ENCODE assay signal across 28 mouse cellular contexts in the genomic region with DNA sequence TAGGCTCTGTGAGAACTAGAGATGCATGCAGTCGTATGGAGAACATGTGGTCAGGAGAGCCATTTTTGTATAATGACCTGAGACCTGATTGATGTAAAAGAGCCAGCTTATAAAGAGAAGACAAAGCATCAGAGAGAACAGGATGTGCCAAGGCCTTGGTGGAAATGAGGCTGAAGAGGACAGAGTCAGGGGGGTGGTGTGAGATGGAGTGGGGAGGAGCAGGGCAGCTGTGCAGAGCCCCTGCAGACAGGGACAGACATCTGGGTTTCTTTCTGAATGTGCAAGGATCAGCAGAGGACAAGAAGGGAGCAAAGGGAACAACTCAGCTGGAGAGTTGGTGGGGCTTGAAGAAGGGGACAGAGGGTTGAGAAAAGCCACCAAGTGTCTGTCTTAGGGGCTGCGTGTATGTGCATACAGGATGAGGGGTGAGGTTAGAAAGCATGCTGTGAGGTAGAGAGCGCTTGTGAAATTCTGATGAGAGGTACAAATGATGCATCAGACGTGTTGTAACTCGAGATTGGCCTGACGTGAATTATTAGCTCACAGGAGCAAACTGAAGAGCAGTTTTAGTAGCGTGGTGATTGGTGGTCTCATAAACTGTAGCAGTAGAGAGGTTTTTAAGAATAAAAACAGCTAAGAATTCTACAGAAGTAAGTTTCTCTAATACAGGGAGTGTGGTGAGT. TPM values are rescaled to one million over a fixed set of nuclear protein-coding genes. Genes with fewer than 3 reads are reported as not detected.
A peak's percentile ranks its signal among the peaks of the same experiment; 100 is the strongest.
DNase-seq lines count a peak whose midpoint lies in the region; ATAC-seq lines count a peak whose summit lies in the region.
"Had no signal": no experiment of that assay in that cellular context is flagged by ENCODE, and none has a peak within 500 bp of the region (broad histone marks: within the 10 kb centered on the region; RNA-seq: fewer than 3 reads in every experiment).

No protein-coding gene starts in this region.

- no peak overlapping the region for H3K4me2 ChIP-seq in embryonic facial prominence, embryonic 15.5 days (replicated peaks)
- peak overlapping the region; percentile 29 for H3K4me2 ChIP-seq in liver, embryonic 15.5 days
- H3K4me2 ChIP-seq in liver, embryonic 12.5 days: no peak overlapping the region
- H3K4me2 ChIP-seq: embryonic facial prominence, embryonic 13.5 days; forebrain, embryonic 12.5 days; midbrain, embryonic 13.5 days; neural tube, embryonic 13.5 days had no signal

- no peak for ATAC-seq in embryonic facial prominence, embryonic 15.5 days (ENCODE audit: insufficient number of reproducible peaks, low FRiP score, low TSS enrichment, low read depth)
- no peak for ATAC-seq in liver, embryonic 15.5 days (ENCODE audit: insufficient read depth)
- no peak for ATAC-seq in liver, embryonic 12.5 days
- ATAC-seq: forebrain, postnatal 0 days; hindbrain, embryonic 16.5 days; midbrain, embryonic 13.5 days had no signal

- no peaks in the 10 kb centered on the region for H3K9me3 ChIP-seq in embryonic facial prominence, embryonic 15.5 days (replicated peaks)
- no peaks in the 10 kb centered on the region for H3K9me3 ChIP-seq in embryonic facial prominence, embryonic 10.5 days
- H3K9me3 ChIP-seq in liver, embryonic 15.5 days (replicated peaks): no peaks in the 10 kb centered on the region
- H3K9me3 ChIP-seq in liver, embryonic 12.5 days (replicated peaks): no peaks in the 10 kb centered on the region
- H3K9me3 ChIP-seq: embryonic facial prominence, embryonic 13.5 days; forebrain, embryonic 12.5 days; hindbrain, embryonic 10.5 days; midbrain, embryonic 13.5 days; neural tube, embryonic 13.5 days had no signal

- H3K4me1 ChIP-seq in embryonic facial prominence, embryonic 15.5 days: peaks cover 12% of the 10 kb centered on the region
- H3K4me1 ChIP-seq in embryonic facial prominence, embryonic 10.5 days: peaks cover 11% of the 10 kb centered on the region
- peaks cover 40% of the 10 kb centered on the region for H3K4me1 ChIP-seq in liver, embryonic 15.5 days (replicated peaks)
- peaks cover 32% of the 10 kb centered on the region for H3K4me1 ChIP-seq in liver, embryonic 12.5 days
- H3K4me1 ChIP-seq: forebrain, embryonic 12.5 days; midbrain, embryonic 13.5 days had no signal

- peak overlapping the region; percentile 34; the same call in 1 of the 2 replicates for H3K27ac ChIP-seq in embryonic facial prominence, embryonic 15.5 days (replicated peaks)
- no peak overlapping the region for H3K27ac ChIP-seq in embryonic facial prominence, embryonic 10.5 days (replicated peaks)
- H3K27ac ChIP-seq in liver, embryonic 15.5 days (replicated peaks): 0 out of 2 replicates have a peak overlapping the region, but pooled peaks have one; percentile 20
- H3K27ac ChIP-seq in liver, embryonic 12.5 days: no peak overlapping the region
- H3K27ac ChIP-seq: embryonic facial prominence, embryonic 13.5 days; forebrain, embryonic 12.5 days; heart, adult 2 months; hindbrain, embryonic 10.5 days; macrophage; midbrain, embryonic 13.5 days; neural tube, embryonic 13.5 days had no signal

- H3K27me3 ChIP-seq in embryonic facial prominence, embryonic 15.5 days: no peaks in the 10 kb centered on the region
- H3K27me3 ChIP-seq in embryonic facial prominence, embryonic 10.5 days (replicated peaks; ENCODE audit: low read depth, poor library complexity, severe bottlenecking): no peaks in the 10 kb centered on the region
- H3K27me3 ChIP-seq in liver, embryonic 15.5 days: no peaks in the 10 kb centered on the region
- no peaks in the 10 kb centered on the region for H3K27me3 ChIP-seq in liver, embryonic 12.5 days (replicated peaks)
- H3K27me3 ChIP-seq: CH12.LX; embryonic facial prominence, embryonic 13.5 days; forebrain, embryonic 12.5 days; midbrain, embryonic 13.5 days; neural tube, embryonic 13.5 days had no signal

- no peak overlapping the region for H3K4me3 ChIP-seq in embryonic facial prominence, embryonic 15.5 days (replicated peaks)
- H3K4me3 ChIP-seq in embryonic facial prominence, embryonic 10.5 days: no peak overlapping the region
- H3K4me3 ChIP-seq in liver, embryonic 15.5 days (replicated peaks): no peak overlapping the region
- no peak overlapping the region for H3K4me3 ChIP-seq in liver, embryonic 12.5 days
- H3K4me3 ChIP-seq: embryonic facial prominence, embryonic 13.5 days; forebrain, embryonic 12.5 days; heart, adult 2 months; hindbrain, embryonic 10.5 days; midbrain, embryonic 13.5 days; neural tube, embryonic 13.5 days had no signal

- WGBS in embryonic facial prominence, embryonic 15.5 days: 51% methylated on average over 7 of the region's 7 CpGs
- 80% methylated on average over 7 of the region's 7 CpGs for WGBS in embryonic facial prominence, embryonic 10.5 days
- WGBS in liver, embryonic 15.5 days (ENCODE audit: insufficient replicate concordance): 61% methylated on average over 7 of the region's 7 CpGs
- 68% methylated on average over 7 of the region's 7 CpGs for WGBS in liver, embryonic 12.5 days (ENCODE audit: insufficient replicate concordance)

- DNase-seq in embryonic facial prominence, embryonic 10.5 days (ENCODE audit: low spot score): no peak
- peak; percentile 60 for DNase-seq in lung, postnatal 10 days
- no peak for DNase-seq in lung, postnatal 36 days
- peak; percentile 23 to 51 for DNase-seq in lung, postnatal 4 days
- no peak for DNase-seq in MN1 (ENCODE audit: low spot score)
- DNase-seq: adrenal gland, postnatal 14 days; cerebellum, adult 11-12 months; cerebellum, adult 9-11 months; embryo, embryonic 11 days; forebrain, postnatal 0 days; heart, adult 2 months; heart, postnatal 14 days; kidney, adult 2 months; kidney, postnatal 36 days; left cerebral cortex, postnatal 4 days; right cerebral cortex, postnatal 4 days; thymus, postnatal 4 days had no signal

- H3K9ac ChIP-seq in embryonic facial prominence, embryonic 15.5 days: no peak overlapping the region
- H3K9ac ChIP-seq in liver, embryonic 15.5 days: no peak overlapping the region
- H3K9ac ChIP-seq in liver, embryonic 12.5 days: no peak overlapping the region
- H3K9ac ChIP-seq: embryonic facial prominence, embryonic 13.5 days; forebrain, embryonic 12.5 days; forebrain, postnatal 0 days; midbrain, embryonic 13.5 days; neural tube, embryonic 13.5 days had no signal

- no peaks in the 10 kb centered on the region for H3K36me3 ChIP-seq in embryonic facial prominence, embryonic 15.5 days
- no peaks in the 10 kb centered on the region for H3K36me3 ChIP-seq in embryonic facial prominence, embryonic 10.5 days (replicated peaks)
- H3K36me3 ChIP-seq in liver, embryonic 15.5 days (replicated peaks): no peaks in the 10 kb centered on the region
- H3K36me3 ChIP-seq in liver, embryonic 12.5 days: no peaks in the 10 kb centered on the region
- H3K36me3 ChIP-seq: embryonic facial prominence, embryonic 13.5 days; forebrain, embryonic 12.5 days; hindbrain, embryonic 10.5 days; midbrain, embryonic 13.5 days; neural tube, embryonic 13.5 days had no signal

RNA-seq across cellular contexts. Expression of gene Scap, which starts 12.1 kb away (rescaled TPM):
- 43.6 and 43.9 TPM in 2 replicates for polyA plus RNA-seq in embryonic facial prominence, embryonic 15.5 days (2015; fragmentation: Nextera tagmentation; extraction: Ambion mirVana)
- 38.5 and 40.3 TPM in 2 replicates for polyA plus RNA-seq in embryonic facial prominence, embryonic 10.5 days (2016; fragmentation: Nextera tagmentation; extraction: Ambion mirVana)
- 26.8 and 32.7 TPM in 2 replicates for polyA plus RNA-seq in liver, embryonic 15.5 days (2015; fragmentation: Nextera tagmentation; extraction: Ambion mirVana)
- 28.6 and 28.7 TPM in 2 replicates for polyA plus RNA-seq in liver, embryonic 12.5 days (2016; fragmentation: Nextera tagmentation; extraction: Ambion mirVana)

RNA-seq across cellular contexts. Expression of gene Elp6, which starts 40.2 kb away (rescaled TPM):
- polyA plus RNA-seq in embryonic facial prominence, embryonic 15.5 days (2015; fragmentation: Nextera tagmentation; extraction: Ambion mirVana): 24.1 and 24.9 TPM in 2 replicates
- 44.0 and 45.6 TPM in 2 replicates for polyA plus RNA-seq in embryonic facial prominence, embryonic 10.5 days (2016; fragmentation: Nextera tagmentation; extraction: Ambion mirVana)
- polyA plus RNA-seq in liver, embryonic 15.5 days (2015; fragmentation: Nextera tagmentation; extraction: Ambion mirVana): 6.9 and 7.4 TPM in 2 replicates
- 14.1 and 16.5 TPM in 2 replicates for polyA plus RNA-seq in liver, embryonic 12.5 days (2016; fragmentation: Nextera tagmentation; extraction: Ambion mirVana)

Comparison
In these comparisons a context has a peak if more than half of its experiments do, and no peak if none do; other contexts are left out.
1. H3K27ac ChIP-seq: peak in embryonic facial prominence, embryonic 15.5 days (single experiment) and liver, embryonic 15.5 days (single experiment); none in embryonic facial prominence, embryonic 10.5 days (single experiment) and liver, embryonic 12.5 days (single experiment).
2. DNase-seq: peak in lung, postnatal 10 days (single experiment) and lung, postnatal 4 days (2 of 2); none in embryonic facial prominence, embryonic 10.5 days (single experiment), lung, postnatal 36 days (single experiment) and MN1 (single experiment).